Mouse (Mus musculus) right cerebral cortex, postnatal 36 days (tissue): Measurements from ENCODE around the gene Vdr.

Source experiments
- DNase-seq, 2 experiments: peaks; one replicate each; pipeline ENCODE4 v3.0.0; 2022; ENCODE audit warnings: low spot score in 2 of 2, mixed read lengths in 1 of 2

The Vdr gene

GRCm38 (mm10) chr15:97847866-97848265, 62.6 kb downstream of the Vdr start:
- DNase-seq, result no peak

GRCm38 (mm10) chr15:97847285-97847684, 63.1 kb downstream of the Vdr start:
- DNase-seq, result no peak

- DNase-seq, result no peak
Observed at GRCm38 (mm10) chr15:97846121-97846882, 64.1 kb downstream of the Vdr start.

GRCm38 (mm10) chr15:97844037-97845034, 66.1 kb downstream of the Vdr start, which contains the start of gene Hdac7:
TSS of gene Hdac7 (minus strand) at chr15:97844502.
- DNase-seq, result no peak

- DNase-seq, result no peak
Observed at GRCm38 (mm10) chr15:97843247-97843651, 67.2 kb downstream of the Vdr start.

GRCm38 (mm10) chr15:97842058-97842457, 68.4 kb downstream of the Vdr start:
- DNase-seq, result no peak

GRCm38 (mm10) chr15:97841383-97841782, 69.0 kb downstream of the Vdr start:
- no peak for DNase-seq

GRCm38 (mm10) chr15:97840781-97841180, 69.6 kb downstream of the Vdr start:
- no peak for DNase-seq

GRCm38 (mm10) chr15:97839991-97840455, 70.4 kb downstream of the Vdr start:
- DNase-seq, result no peak

- DNase-seq, result no peak
Observed at GRCm38 (mm10) chr15:97839473-97839872, 71.0 kb downstream of the Vdr start.

- DNase-seq, result no peak
Observed at GRCm38 (mm10) chr15:97839012-97839411, 71.4 kb downstream of the Vdr start.

- DNase-seq, result no peak
Observed at GRCm38 (mm10) chr15:97838395-97838794, 72.0 kb downstream of the Vdr start.

GRCm38 (mm10) chr15:97837491-97838061, 72.9 kb downstream of the Vdr start:
- no peak for DNase-seq

- DNase-seq, result no peak
Observed at GRCm38 (mm10) chr15:97836894-97837247, 73.6 kb downstream of the Vdr start.

GRCm38 (mm10) chr15:97836153-97836893, 74.1 kb downstream of the Vdr start:
- no peak for DNase-seq

- DNase-seq, result no peak
Observed at GRCm38 (mm10) chr15:97832764-97833479, 77.5 kb downstream of the Vdr start.

GRCm38 (mm10) chr15:97831987-97832640, 78.3 kb downstream of the Vdr start:
- DNase-seq, result no peak

GRCm38 (mm10) chr15:97831242-97831986, 79.0 kb downstream of the Vdr start:
- DNase-seq, result no peak

GRCm38 (mm10) chr15:97830788-97831241, 79.6 kb downstream of the Vdr start:
- no peak for DNase-seq
